Mouse (Mus musculus): ENCODE data around the gene Clptm1. TPM values are rescaled to one million over a fixed set of nuclear protein-coding genes. Genes with fewer than 3 reads are reported as not detected.

Clptm1 gene
- polyA plus RNA-seq, 1 experiment from 2014 or later = 77.9 TPM

Other genes starting within 250 kb of the Clptm1 start
- gene Mark4, start 206.2 kb downstream of the Clptm1 start, polyA plus RNA-seq (2014; fragmentation: Nextera tagmentation; extraction: Ambion mirVana) = 8.6 and 9.7 TPM in 2 replicates
- gene Exoc3l2, start 201.7 kb downstream of the Clptm1 start, polyA plus RNA-seq (2014; fragmentation: Nextera tagmentation; extraction: Ambion mirVana) = 0.55 and 1.2 TPM in 2 replicates
- 0.74 and 1.3 TPM in 2 replicates for gene Bloc1s3, start 156.7 kb downstream of the Clptm1 start, polyA plus RNA-seq (2014; fragmentation: Nextera tagmentation; extraction: Ambion mirVana)
- gene Trappc6a, start 156.6 kb downstream of the Clptm1 start, polyA plus RNA-seq (2014; fragmentation: Nextera tagmentation; extraction: Ambion mirVana) = 83.4 and 89.0 TPM in 2 replicates
- gene Nkpd1, start 147.2 kb downstream of the Clptm1 start, polyA plus RNA-seq (2014; fragmentation: Nextera tagmentation; extraction: Ambion mirVana) = not detected in 2 replicates
- gene Ppp1r37, start 102.0 kb downstream of the Clptm1 start, polyA plus RNA-seq (2014; fragmentation: Nextera tagmentation; extraction: Ambion mirVana) = 6.3 and 7.1 TPM in 2 replicates
- gene Zfp296, start 87.7 kb downstream of the Clptm1 start, polyA plus RNA-seq (2014; fragmentation: Nextera tagmentation; extraction: Ambion mirVana) = 1.2 and 2.1 TPM in 2 replicates
- 163 and 180 TPM in 2 replicates for gene Gemin7, start 87.4 kb downstream of the Clptm1 start, polyA plus RNA-seq (2014; fragmentation: Nextera tagmentation; extraction: Ambion mirVana)
- 38.6 and 44.8 TPM in 2 replicates for gene Clasrp, start 60.5 kb downstream of the Clptm1 start, polyA plus RNA-seq (2014; fragmentation: Nextera tagmentation; extraction: Ambion mirVana)
- 8.3 and 10.4 TPM in 2 replicates for gene Relb, start 35.6 kb downstream of the Clptm1 start, polyA plus RNA-seq (2014; fragmentation: Nextera tagmentation; extraction: Ambion mirVana)
- 1.5 and 1.9 TPM in 2 replicates for gene Apoc2, start 12.9 kb upstream of the Clptm1 start, polyA plus RNA-seq (2014; fragmentation: Nextera tagmentation; extraction: Ambion mirVana)
- gene Gm44805, start 16.4 kb upstream of the Clptm1 start, polyA plus RNA-seq (2014; fragmentation: Nextera tagmentation; extraction: Ambion mirVana) = not detected in 2 replicates
- 0.39 TPM in 1 of 2 replicates, not detected in the other for gene Apoc4, start 16.4 kb upstream of the Clptm1 start, polyA plus RNA-seq (2014; fragmentation: Nextera tagmentation; extraction: Ambion mirVana)
- gene Apoc1, start 27.6 kb upstream of the Clptm1 start, polyA plus RNA-seq (2014; fragmentation: Nextera tagmentation; extraction: Ambion mirVana) = 10.9 and 12.6 TPM in 2 replicates
- gene Apoe, start 34.2 kb upstream of the Clptm1 start, polyA plus RNA-seq (2014; fragmentation: Nextera tagmentation; extraction: Ambion mirVana) = 291 and 299 TPM in 2 replicates
- gene Tomm40, start 50.4 kb upstream of the Clptm1 start, polyA plus RNA-seq (2014; fragmentation: Nextera tagmentation; extraction: Ambion mirVana) = 91.2 and 108 TPM in 2 replicates
- gene Nectin2, start 85.5 kb upstream of the Clptm1 start, polyA plus RNA-seq (2014; fragmentation: Nextera tagmentation; extraction: Ambion mirVana) = 106 and 113 TPM in 2 replicates
- 156 and 164 TPM in 2 replicates for gene Bcam, start 106.0 kb upstream of the Clptm1 start, polyA plus RNA-seq (2014; fragmentation: Nextera tagmentation; extraction: Ambion mirVana)
- 15.1 and 17.7 TPM in 2 replicates for gene Cblc, start 131.8 kb upstream of the Clptm1 start, polyA plus RNA-seq (2014; fragmentation: Nextera tagmentation; extraction: Ambion mirVana)
- gene Bcl3, start 157.7 kb upstream of the Clptm1 start, polyA plus RNA-seq (2014; fragmentation: Nextera tagmentation; extraction: Ambion mirVana) = 10.7 and 11.5 TPM in 2 replicates
- gene Gm19345, start 187.0 kb upstream of the Clptm1 start, polyA plus RNA-seq (2014; fragmentation: Nextera tagmentation; extraction: Ambion mirVana) = not detected in 2 replicates
- not detected in 2 replicates for gene Ceacam16, start 196.3 kb upstream of the Clptm1 start, polyA plus RNA-seq (2014; fragmentation: Nextera tagmentation; extraction: Ambion mirVana)
- gene Ceacam19, start 222.9 kb upstream of the Clptm1 start, polyA plus RNA-seq (2014; fragmentation: Nextera tagmentation; extraction: Ambion mirVana) = 0.14 and 0.41 TPM in 2 replicates